Mouse (Mus musculus) thymus, postnatal 0 days (tissue): ENCODE measurements around the gene Tmed6. TPM values are rescaled to one million over a fixed set of nuclear protein-coding genes. Genes with fewer than 3 reads are reported as not detected.

ENCODE experiments used
- DNase-seq: peaks from one replicate; pipeline ENCODE4 v3.0.0-alpha.2; 2015; ENCODE audit warnings: low spot score
- microRNA-seq: library from miRNA; unstranded; fragments of <30 nt; microRNA quantifications from one replicate; pipeline ENCODE4, GENCODE M21; 2016; ENCODE audit warnings: borderline number of aligned reads
- polyA plus RNA-seq: library from polyadenylated mRNA; unstranded; fragments of >200 nt; fragmentation: Nextera tagmentation; extraction: Ambion mirVana; gene quantifications from 2 replicates; pipeline ENCODE4 v1.2.1, GENCODE M21; 2015

Tmed6 gene
- polyA plus RNA-seq, 1 experiment from 2014 or later = 0.48 TPM

DNA sequence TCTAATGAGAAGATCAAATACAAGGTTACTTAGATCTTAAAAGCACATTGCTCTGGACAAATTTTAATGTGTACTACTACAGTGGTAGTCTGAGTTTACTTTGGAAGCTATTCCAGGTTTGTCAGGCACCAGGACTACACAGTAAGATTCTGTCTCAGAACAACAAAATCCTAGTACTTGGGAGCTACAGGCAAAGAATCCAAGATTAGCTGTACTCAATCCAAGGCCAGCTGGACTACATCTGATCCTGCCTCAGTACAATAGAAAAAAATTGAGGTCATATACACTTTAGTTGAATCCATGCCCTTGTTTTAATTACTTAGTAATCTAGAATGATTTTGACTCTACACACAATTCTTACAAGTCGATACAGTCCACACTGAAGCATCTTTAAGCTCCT, 50.5 kb downstream of the Tmed6 start:
- DNase-seq = no peak

DNA sequence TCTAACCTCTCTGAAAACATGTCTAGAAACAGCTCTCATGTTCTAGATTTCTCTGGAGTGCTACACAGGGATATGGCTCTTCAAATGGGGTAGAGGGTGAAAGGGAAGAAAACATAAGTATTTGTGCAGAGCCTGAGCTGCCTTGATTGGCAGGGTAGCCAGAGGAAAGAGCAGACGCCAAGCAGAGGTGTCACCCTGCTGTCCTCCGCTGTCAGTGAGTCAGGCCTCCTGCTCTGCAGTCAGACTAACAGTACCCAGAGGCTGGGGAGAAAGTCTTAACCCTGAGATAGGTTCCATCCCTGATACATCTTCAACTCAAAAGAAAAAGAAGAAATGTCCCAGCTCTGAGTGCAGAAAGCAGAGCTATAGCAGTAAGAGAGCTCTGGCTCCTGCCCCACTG, 52.8 kb downstream of the Tmed6 start:
- no peak for DNase-seq

Small RNAs within 50 kb of the gene (microRNA-seq; reads per million reads assigned to microRNA genes)
- gene Mir7075 = 2.1 reads per million

Other genes with a start within 250 kb of the Tmed6 start
- gene Has3, start 195.4 kb downstream of the Tmed6 start, polyA plus RNA-seq = 0.26 and 0.56 TPM in 2 replicates
- 69.4 and 70.7 TPM in 2 replicates for gene Utp4, start 172.0 kb downstream of the Tmed6 start, polyA plus RNA-seq
- gene Sntb2, start 129.9 kb downstream of the Tmed6 start, polyA plus RNA-seq = 5.9 and 10.0 TPM in 2 replicates
- gene Vps4a, start 34.4 kb downstream of the Tmed6 start, polyA plus RNA-seq = 63.2 and 63.4 TPM in 2 replicates
- 28.3 and 29.4 TPM in 2 replicates for gene Pdf, start 17.0 kb downstream of the Tmed6 start, polyA plus RNA-seq
- gene Cog8, start 9.0 kb downstream of the Tmed6 start, polyA plus RNA-seq = 38.4 and 40.9 TPM in 2 replicates
- gene Nip7, start 8.8 kb downstream of the Tmed6 start, polyA plus RNA-seq = 86.6 and 102 TPM in 2 replicates
- 21.6 and 26.1 TPM in 2 replicates for gene Terf2, start 30.9 kb upstream of the Tmed6 start, polyA plus RNA-seq
- gene Cyb5b, start 85.0 kb upstream of the Tmed6 start, polyA plus RNA-seq = 60.9 and 65.4 TPM in 2 replicates
- gene Nfat5, start 227.8 kb upstream of the Tmed6 start, polyA plus RNA-seq = 5.1 and 9.1 TPM in 2 replicates